Mouse (Mus musculus) MEL (cell line): ENCODE results near the gene Epb41l2. TPM values are rescaled to one million over a fixed set of nuclear protein-coding genes. Genes with fewer than 3 reads are reported as not detected.

Source experiments
- DNase-seq: peaks from one replicate; pipeline ENCODE4 v3.0.0; 2011; ENCODE audit warnings: low read depth, low spot score
- H3K27ac ChIP-seq: 2 replicates; pipeline ENCODE4 v1.5.1; 2012; ENCODE audit warnings: low read depth, mild to moderate bottlenecking, control low read depth, low read length, moderate library complexity; ENCODE audit not compliant: control insufficient read depth
- H3K27me3 ChIP-seq, 2 experiments: fragments of 150-350 bp in 1 of 2; sonication (generic) in 1 of 2; 2 replicates each; pipeline ENCODE4 v1.6.1; 2012; ENCODE audit warnings: low read length in 2 of 2, mild to moderate bottlenecking in 2 of 2, improper control_type of control experiment in 1 of 2, moderate library complexity in 1 of 2; ENCODE audit not compliant: insufficient read depth in 2 of 2, control insufficient read depth in 1 of 2
- H3K36me3 ChIP-seq, 2 experiments: 2 replicates each; pipeline ENCODE4 v1.6.1; 2012 to 2014; ENCODE audit warnings: low read length in 2 of 2, improper control_type of control experiment in 1 of 2, inconsistent platforms in 1 of 2, mild to moderate bottlenecking in 1 of 2; ENCODE audit not compliant: insufficient read depth in 2 of 2, control insufficient read depth in 1 of 2
- H3K4me1 ChIP-seq, 2 experiments: fragments of 150-350 bp in 1 of 2; sonication (generic) in 1 of 2; 2 replicates each; pipeline ENCODE4 v1.6.1; 2012; ENCODE audit warnings: low read length in 2 of 2, improper control_type of control experiment in 1 of 2, mild to moderate bottlenecking in 1 of 2; ENCODE audit not compliant: insufficient read depth in 2 of 2, control insufficient read depth in 1 of 2
- H3K4me3 ChIP-seq, 2 experiments: fragments of 150-350 bp in 1 of 2; sonication (generic) in 1 of 2; 2 replicates each; pipeline ENCODE4 v1.5.1; 2012; ENCODE audit warnings: low read depth in 2 of 2, low read length in 2 of 2, mild to moderate bottlenecking in 2 of 2, moderate library complexity in 2 of 2, control low read depth in 1 of 2, improper control_type of control experiment in 1 of 2; ENCODE audit not compliant: control insufficient read depth in 1 of 2, insufficient read depth in 1 of 2
- H3K79me2 ChIP-seq: 2 replicates; pipeline ENCODE4 v1.6.1; 2012; ENCODE audit warnings: mild to moderate bottlenecking, low read length, moderate library complexity; ENCODE audit not compliant: control insufficient read depth, poor library complexity, insufficient read depth
- H3K9ac ChIP-seq: 2 replicates; pipeline ENCODE4 v1.6.1; 2012; ENCODE audit warnings: low read depth, mild to moderate bottlenecking, control low read depth, low read length, moderate library complexity; ENCODE audit not compliant: control insufficient read depth, poor library complexity, severe bottlenecking
- H3K9me3 ChIP-seq: fragments of 150-350 bp; sonication (generic); replicated peaks from 2 replicates; pipeline ENCODE4 v1.6.1; 2012; ENCODE audit warnings: mild to moderate bottlenecking, low read length, improper control_type of control experiment, moderate library complexity; ENCODE audit not compliant: insufficient read depth
- CHD1 ChIP-seq: IDR thresholded peaks from 2 replicates; pipeline ENCODE4 v1.6.1; 2012; ENCODE audit warnings: low read depth, mild to moderate bottlenecking, inconsistent platforms, low read length, improper control_type of control experiment
- CHD2 ChIP-seq: IDR thresholded peaks from 2 replicates; pipeline ENCODE4 v1.6.1; 2011; ENCODE audit warnings: low read length, improper control_type of control experiment
- CTCF ChIP-seq, 3 experiments: IDR thresholded peaks in 2 of 3; conservative IDR thresholded peaks in 1 of 3; 2 replicates each; pipeline ENCODE4 v1.5.1; 2011 to 2012; ENCODE audit warnings: low read length in 3 of 3, low read depth in 2 of 3, mild to moderate bottlenecking in 2 of 3, improper control_type of control experiment in 1 of 3, inconsistent platforms in 1 of 3, mixed read lengths in 1 of 3, moderate library complexity in 1 of 3; ENCODE audit not compliant: control insufficient read depth in 1 of 3, insufficient read depth in 1 of 3, poor library complexity in 1 of 3, severe bottlenecking in 1 of 3
- EP300 ChIP-seq, 2 experiments: IDR thresholded peaks; 2 replicates each; pipeline ENCODE4 v1.6.1; 2011; ENCODE audit warnings: improper control_type of control experiment in 2 of 2, low read length in 2 of 2, low read depth in 1 of 2, mild to moderate bottlenecking in 1 of 2
- ETS1 ChIP-seq: IDR thresholded peaks from 2 replicates; pipeline ENCODE4 v1.6.1; 2012; ENCODE audit warnings: low read depth, mild to moderate bottlenecking, inconsistent platforms, low read length, improper control_type of control experiment, moderate library complexity
- JUND ChIP-seq: IDR thresholded peaks from 2 replicates; pipeline ENCODE4 v1.6.1; 2011; ENCODE audit warnings: low read depth, mild to moderate bottlenecking, improper control_type of control experiment, low read length
- KAT2A ChIP-seq: conservative IDR thresholded peaks from 2 replicates; pipeline ENCODE4 v1.6.1; 2012; ENCODE audit warnings: low read depth, low read length, improper control_type of control experiment, inconsistent platforms
- MYC ChIP-seq: IDR thresholded peaks from 2 replicates; pipeline ENCODE4 v1.6.1; 2011; ENCODE audit warnings: low read depth, mild to moderate bottlenecking, low read length, improper control_type of control experiment, moderate library complexity
- NELFE ChIP-seq: IDR thresholded peaks from 2 replicates; pipeline ENCODE4 v1.6.1; 2011; ENCODE audit warnings: low read depth, low read length, improper control_type of control experiment
- SMC3 ChIP-seq: IDR thresholded peaks from 2 replicates; pipeline ENCODE4 v1.6.1; 2011; ENCODE audit warnings: low read depth, low read length, improper control_type of control experiment
- TCF12 ChIP-seq: IDR thresholded peaks from 2 replicates; pipeline ENCODE4 v1.6.1; 2014; ENCODE audit warnings: low read depth, mild to moderate bottlenecking, inconsistent platforms, low read length, improper control_type of control experiment, moderate library complexity
- USF1 ChIP-seq: IDR thresholded peaks from 2 replicates; pipeline ENCODE4 v1.6.1; 2014; ENCODE audit warnings: low read depth, mild to moderate bottlenecking, inconsistent platforms, low read length, improper control_type of control experiment, moderate library complexity
- ZC3H11A ChIP-seq: IDR thresholded peaks from 2 replicates; pipeline ENCODE4 v1.6.1; 2012; ENCODE audit warnings: low read depth, mild to moderate bottlenecking, inconsistent platforms, low read length, improper control_type of control experiment
- ZMIZ1 ChIP-seq: IDR thresholded peaks from 2 replicates; pipeline ENCODE4 v1.6.1; 2012; ENCODE audit warnings: low read depth, mild to moderate bottlenecking, inconsistent platforms, low read length, improper control_type of control experiment, moderate library complexity
- polyA plus RNA-seq, 2 experiments: library from polyadenylated mRNA; stranded (reverse) in 1 of 2; unstranded in 1 of 2; fragments of >175 nt in 1 of 2; fragments of >200 nt in 1 of 2; gene quantifications; 2 replicates each; pipeline versions ENCODE4 v1.2.1 to v1.2.4; 2012; ENCODE audit warnings: low replicate concordance in 2 of 2, low read depth in 1 of 2; ENCODE audit not compliant: insufficient read length in 2 of 2, insufficient read depth in 1 of 2, missing spikeins in 1 of 2
- total RNA-seq: library from RNA; depleted of rRNA; stranded (reverse); fragments of 300-350 nt; gene quantifications from 2 replicates; pipeline ENCODE4 v1.2.3, GENCODE M21; 2012

Epb41l2 gene
- total and polyA plus RNA-seq, 3 experiments = 4.7 to 23.7 TPM; not detected in 1

DNA sequence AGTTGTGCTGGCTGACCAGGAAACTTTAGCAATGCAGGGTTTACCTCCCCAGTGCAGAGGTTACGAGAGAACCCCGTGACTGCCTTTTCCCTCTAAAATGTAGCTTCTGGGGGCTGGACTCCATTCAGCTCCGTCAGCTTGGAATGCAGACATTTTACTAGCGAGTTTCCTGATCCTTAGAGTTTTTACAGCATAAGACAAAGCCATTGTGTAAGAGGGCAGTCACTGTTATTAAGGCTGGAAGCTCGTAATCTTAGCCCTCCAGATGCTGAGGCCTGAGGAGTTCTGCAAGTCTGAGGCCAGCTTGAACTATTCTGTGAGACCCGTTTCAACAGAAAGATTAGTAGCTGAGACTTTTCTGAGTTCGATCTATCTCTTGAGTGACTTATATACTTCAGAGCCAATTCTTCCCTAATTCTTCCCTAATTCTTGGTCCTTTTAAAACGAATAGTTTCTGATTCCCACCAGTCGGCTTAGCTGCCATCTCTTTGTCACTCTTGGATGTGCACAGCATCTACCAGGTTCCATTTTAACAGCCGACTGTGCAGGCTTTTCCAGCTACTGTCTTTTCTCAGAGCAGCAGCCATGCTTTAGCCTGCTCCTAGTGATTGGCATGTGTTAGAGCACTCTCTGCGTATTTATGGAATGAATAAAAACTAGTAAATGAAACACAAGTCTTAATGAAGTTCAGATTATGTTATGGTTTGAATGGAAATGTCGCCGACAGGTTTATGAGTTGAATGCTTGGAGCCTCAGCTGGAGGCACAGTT is 26.4 kb downstream of the Epb41l2 start:
- H3K79me2 ChIP-seq = no peaks in the 10 kb centered on the region

DNA sequence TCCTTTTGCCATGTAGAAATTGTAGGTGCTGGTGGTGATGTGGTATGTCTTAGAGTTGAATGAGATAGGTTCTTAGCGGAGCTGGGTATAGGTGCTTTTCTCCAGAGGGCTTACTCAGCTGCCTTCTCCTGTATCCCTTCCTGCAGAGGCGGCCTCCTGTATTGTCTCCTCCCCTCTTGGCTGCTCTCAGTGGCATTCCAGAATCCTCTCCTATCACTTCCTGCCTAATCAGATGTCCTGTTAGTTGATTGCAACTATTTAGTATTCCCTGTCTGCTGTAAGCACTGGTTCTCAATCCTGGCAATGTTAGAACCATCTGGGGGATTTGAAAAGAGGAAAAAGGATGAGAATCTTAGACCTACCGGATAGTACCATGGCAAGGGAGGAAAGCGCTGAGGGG is 27.3 kb downstream of the Epb41l2 start:
- Histone ChIP-seq H3K4me1 (peaks cover 0 to 8% of the 10 kb centered on the region in 2 experiments; a peak in 2 of 4 replicates), H3K36me3 (peaks cover 0 to 11% of the 10 kb centered on the region in 2 experiments; a peak in 2 of 4 replicates), H3K9me3 (no peaks in the 10 kb centered on the region), H3K4me3 (no peak overlapping the region), H3K79me2 (no peaks in the 10 kb centered on the region), H3K27me3 (no peaks in the 10 kb centered on the region), H3K27ac (no peak overlapping the region), H3K9ac (no peak overlapping the region)
- TF ChIP-seq EP300 (IDR thresholded peaks at IDR 0.05; ENCODE audit: low read depth in 1 of 2, low read length in 2 of 2) = no peak
- no peak for TF ChIP-seq CHD2
- no peak for TF ChIP-seq CHD1
- no peak for TF ChIP-seq ETS1
- no peak for TF ChIP-seq MYC
- TF ChIP-seq JUND = no peak
- TF ChIP-seq CTCF (IDR thresholded peaks at IDR 0.05 in 2 of 3, conservative IDR thresholded peaks at IDR 0.05 in 1 of 3; ENCODE audit: control insufficient read depth in 1 of 3, insufficient read depth in 1 of 3, low read depth in 2 of 3, low read length in 3 of 3, poor library complexity in 1 of 3, severe bottlenecking in 1 of 3) = no peak
- TF ChIP-seq TCF12 = no peak
- no peak for TF ChIP-seq ZC3H11A
- TF ChIP-seq USF1 = no peak
- no peak for DNase-seq

More for the DNA sequence above, 26.4 kb downstream of the Epb41l2 start:
- H3K9ac ChIP-seq = no peak overlapping the region
- TF ChIP-seq JUND (no peak), SMC3 (no peak), NELFE (no peak), ZMIZ1 (no peak), ETS1 (no peak), KAT2A (no peak)
- TF ChIP-seq, all 39 proteins: peak for 0
- Histone ChIP-seq H3K27ac (no peak overlapping the region), H3K27me3 (no peaks in the 10 kb centered on the region), H3K4me3 (no peak overlapping the region), H3K36me3 (peaks cover 0 to 13% of the 10 kb centered on the region in 2 experiments; a peak in 2 of 4 replicates), H3K4me1 (peaks cover 0 to 8% of the 10 kb centered on the region in 2 experiments; a peak in 2 of 4 replicates), H3K9me3 (no peaks in the 10 kb centered on the region)
- no peak for DNase-seq

DNA sequence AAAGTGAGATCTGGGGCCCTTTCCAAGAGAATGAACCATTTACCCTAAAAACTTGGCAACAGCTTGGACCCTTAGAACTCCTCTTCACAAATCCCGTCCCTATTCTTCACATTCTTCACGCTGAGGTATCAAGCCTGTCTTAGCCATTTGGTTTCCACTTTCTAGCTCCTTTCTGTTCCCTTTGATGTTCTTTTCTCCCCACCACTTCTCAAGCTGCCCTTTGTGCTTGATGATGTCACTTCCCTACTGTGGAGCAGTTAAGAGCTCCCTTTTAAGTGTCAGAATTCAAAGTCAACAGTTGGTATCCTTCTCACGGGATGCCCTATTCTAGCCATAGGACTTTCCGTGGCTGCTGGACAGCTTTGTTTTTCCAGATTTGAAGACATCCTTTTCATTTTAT is 27.7 kb downstream of the Epb41l2 start:
- no peak overlapping the region for H3K9ac ChIP-seq
- TF ChIP-seq EP300 (IDR thresholded peaks at IDR 0.05; ENCODE audit: low read depth in 1 of 2, low read length in 2 of 2) = no peak
- TF ChIP-seq, all 39 proteins: peak for 0
- peaks cover 0 to 11% of the 10 kb centered on the region in 2 experiments; a peak in 2 of 4 replicates for H3K36me3 ChIP-seq
- peaks cover 0 to 8% of the 10 kb centered on the region in 2 experiments; a peak in 2 of 4 replicates for H3K4me1 ChIP-seq
- H3K27me3 ChIP-seq = no peaks in the 10 kb centered on the region
- H3K27ac ChIP-seq = no peak overlapping the region
- H3K9me3 ChIP-seq = no peaks in the 10 kb centered on the region
- H3K79me2 ChIP-seq = no peaks in the 10 kb centered on the region
- DNase-seq = no peak
- H3K4me3 ChIP-seq = no peak overlapping the region
